Mouse (Mus musculus) neutrophil, adult 5-6 weeks (primary cell): ENCODE data around the gene Phlda1. TPM values are rescaled to one million over a fixed set of nuclear protein-coding genes. Genes with fewer than 3 reads are reported as not detected.

Experiments
- total RNA-seq: library from RNA; stranded (forward); fragments of 200-1000 nt; gene quantifications from 2 replicates; pipeline ENCODE4 v1.2.3, GENCODE M21; 2017

Gene Phlda1
- total RNA-seq, 1 experiment from 2014 or later, result 2.0 TPM

Other genes starting within 250 kb of the Phlda1 start
- 4.1 and 4.7 TPM in 2 replicates for gene Bbs10, start 207.6 kb upstream of the Phlda1 start, total RNA-seq
- gene Nap1l1, start 33.1 kb upstream of the Phlda1 start, total RNA-seq, result 347 and 391 TPM in 2 replicates